Mouse (Mus musculus) intestine, embryonic 15.5 days (tissue): Measurements from ENCODE around the gene Gm20388. TPM values are rescaled to one million over a fixed set of nuclear protein-coding genes. Genes with fewer than 3 reads are reported as not detected.

Experiments used
- ATAC-seq: fragments of 200-750 bp; cut with Nextera tagmentation; 2 replicates; pipeline ENCODE4 v1.8.0; 2017; ENCODE audit warnings: moderate TSS enrichment, moderate library complexity
- H3K27ac ChIP-seq: fragments of 300-500 bp; sonication (generic); 2 replicates; pipeline ENCODE4 v1.5.1; 2015; ENCODE audit warnings: mild to moderate bottlenecking, inconsistent platforms
- H3K27me3 ChIP-seq: fragments of 300-500 bp; sonication (generic); replicated peaks from 2 replicates; pipeline ENCODE4 v1.6.1; 2015; ENCODE audit warnings: inconsistent platforms
- H3K36me3 ChIP-seq: fragments of 300-500 bp; sonication (generic); 2 replicates; pipeline ENCODE4 v1.6.1; 2015; ENCODE audit warnings: inconsistent platforms
- H3K4me1 ChIP-seq: fragments of 300-500 bp; sonication (generic); replicated peaks from 2 replicates; pipeline ENCODE4 v1.6.1; 2015; ENCODE audit warnings: inconsistent platforms
- H3K4me2 ChIP-seq: fragments of 300-500 bp; sonication (generic); replicated peaks from 2 replicates; pipeline ENCODE4 v1.6.1; 2015; ENCODE audit warnings: mild to moderate bottlenecking, inconsistent platforms
- H3K4me3 ChIP-seq: fragments of 300-500 bp; sonication (generic); replicated peaks from 2 replicates; pipeline ENCODE4 v1.5.1; 2015; ENCODE audit warnings: inconsistent platforms
- H3K9ac ChIP-seq: fragments of 300-500 bp; sonication (generic); 2 replicates; pipeline ENCODE4 v1.6.1; 2015; ENCODE audit warnings: inconsistent platforms
- H3K9me3 ChIP-seq: fragments of 300-500 bp; sonication (generic); 2 replicates; pipeline ENCODE4 v1.6.1; 2016; ENCODE audit warnings: inconsistent platforms
- WGBS: fragments of 180-500 bp; shearing (Covaris S2); methylation state at CpG from one replicate; pipeline ENCODE4 v1.1.7; 2015; 5-methylcytosine and 5-hydroxymethylcytosine counted together
- polyA plus RNA-seq: library from polyadenylated mRNA; unstranded; fragments of >200 nt; fragmentation: Nextera tagmentation; extraction: Ambion mirVana; gene quantifications from 2 replicates; pipeline ENCODE4 v1.2.1, GENCODE M21; 2015

The Gm20388 gene
- polyA plus RNA-seq, 1 experiment from 2014 or later, result not detected

DNA sequence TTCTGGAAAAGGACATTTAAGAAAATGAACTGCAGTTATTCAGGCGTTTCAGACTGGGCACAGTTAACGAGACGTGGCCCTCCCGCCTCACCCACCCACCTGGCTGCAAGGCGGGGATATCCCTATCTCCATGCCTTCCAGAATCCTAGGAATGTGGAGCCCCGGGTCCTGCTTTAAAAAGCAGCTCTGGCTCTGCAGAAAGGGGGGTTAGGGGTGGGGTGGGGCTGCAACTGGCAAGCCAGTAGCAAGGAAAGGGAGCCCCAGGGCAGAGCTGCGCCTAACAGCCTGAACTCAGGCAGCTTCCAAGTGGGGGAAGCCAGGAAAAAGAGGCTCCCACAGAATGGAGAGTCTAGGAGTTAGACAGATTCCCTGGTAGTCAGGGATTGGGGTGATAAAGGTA lies 2668.6 kb downstream of the Gm20388 start:
- no peaks in the 10 kb centered on the region for H3K36me3 ChIP-seq
- H3K9ac ChIP-seq, result no peak overlapping the region
- peaks cover 34% of the 10 kb centered on the region for H3K4me1 ChIP-seq
- no peaks in the 10 kb centered on the region for H3K9me3 ChIP-seq
- H3K4me2 ChIP-seq, result no peak overlapping the region
- H3K27ac ChIP-seq, result no peak overlapping the region
- 31% methylated on average over 7 of the region's 7 CpGs for WGBS
- H3K27me3 ChIP-seq, result no peaks in the 10 kb centered on the region
- H3K4me3 ChIP-seq, result no peak overlapping the region
- ATAC-seq, result no peak

DNA sequence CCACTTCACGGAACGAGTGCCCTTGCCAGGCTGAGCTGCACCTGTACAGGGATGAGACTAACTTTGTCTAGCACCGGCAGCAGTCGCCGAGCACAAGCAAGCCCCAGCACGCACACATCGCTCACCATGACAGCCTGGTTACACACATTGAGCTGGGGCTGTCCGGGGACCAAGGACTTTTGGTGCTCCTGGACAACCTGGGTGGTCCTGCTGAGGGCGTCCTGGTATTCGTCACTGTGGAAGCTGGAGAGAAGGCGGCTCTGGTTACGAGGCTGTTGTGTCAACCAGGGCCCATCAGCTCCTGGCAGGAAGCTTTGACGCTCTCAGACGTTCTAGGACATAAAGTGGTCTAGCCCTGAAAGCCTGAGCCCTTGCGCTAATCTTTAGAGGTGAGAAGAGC lies 2670.3 kb downstream of the Gm20388 start:
- no peaks in the 10 kb centered on the region for H3K9me3 ChIP-seq
- no peak overlapping the region for H3K9ac ChIP-seq
- no peak for ATAC-seq
- no peak overlapping the region for H3K4me3 ChIP-seq
- H3K4me1 ChIP-seq, result peaks cover 36% of the 10 kb centered on the region
- H3K27ac ChIP-seq, result no peak overlapping the region
- H3K4me2 ChIP-seq, result no peak overlapping the region
- no peaks in the 10 kb centered on the region for H3K27me3 ChIP-seq
- no peaks in the 10 kb centered on the region for H3K36me3 ChIP-seq
- WGBS, result 40% methylated on average over 15 of the region's 15 CpGs

DNA sequence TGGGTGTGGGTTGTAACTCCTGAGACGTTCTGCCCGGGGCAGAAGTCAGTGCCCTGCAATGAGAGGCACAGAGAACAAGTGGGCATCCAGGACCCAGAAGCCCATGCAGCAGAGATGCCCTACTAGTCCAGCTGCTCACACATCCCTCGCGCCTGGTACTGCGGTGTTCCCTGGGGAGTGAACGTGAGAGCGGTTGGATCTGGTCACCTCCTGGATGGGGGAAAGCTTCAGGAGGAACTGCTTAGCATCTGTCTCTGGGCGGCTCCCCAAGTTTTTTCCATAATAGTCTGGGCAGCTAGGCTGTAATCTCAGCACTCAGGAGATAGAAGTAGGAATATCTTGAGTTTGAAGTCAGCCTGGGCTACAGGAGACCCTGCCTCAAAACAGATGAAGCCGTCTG lies 2674.3 kb downstream of the Gm20388 start:
- 0 out of 2 replicates have a peak, but pooled peaks have one; percentile 2 for ATAC-seq
- no peaks in the 10 kb centered on the region for H3K27me3 ChIP-seq
- H3K9ac ChIP-seq, result no peak overlapping the region
- WGBS, result 80% methylated on average over 9 of the region's 9 CpGs
- no peaks in the 10 kb centered on the region for H3K9me3 ChIP-seq
- peak overlapping the region; percentile 91 for H3K27ac ChIP-seq
- peaks cover 34% of the 10 kb centered on the region for H3K4me1 ChIP-seq
- H3K36me3 ChIP-seq, result no peaks in the 10 kb centered on the region
- H3K4me2 ChIP-seq, result peak overlapping the region; percentile 41; the same call in 1 of the 2 replicates
- H3K4me3 ChIP-seq, result no peak overlapping the region

DNA sequence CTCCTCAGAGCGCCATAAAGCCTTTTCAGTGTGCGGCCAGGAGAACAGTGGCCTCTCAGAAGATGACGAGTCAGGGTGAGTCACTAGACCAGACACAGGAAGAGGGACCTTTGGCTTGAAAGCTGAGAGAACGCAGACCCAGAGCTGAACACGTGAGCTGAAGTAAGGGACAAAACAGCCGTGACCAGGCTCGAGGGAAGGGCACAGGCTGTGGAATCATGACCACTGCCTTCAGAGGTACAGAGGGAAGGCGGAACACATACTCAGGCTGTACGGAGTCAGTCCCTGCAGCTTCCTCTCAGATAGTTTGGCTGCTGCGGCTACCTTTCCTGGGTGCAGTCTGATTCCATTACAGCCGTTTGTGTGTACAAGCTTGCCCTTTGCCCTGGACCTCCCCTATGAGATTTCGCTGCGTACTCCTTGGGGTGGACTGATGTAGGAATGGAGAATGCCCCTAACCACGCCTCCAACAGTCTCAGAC lies 2674.8 kb downstream of the Gm20388 start:
- Histone ChIP-seq H3K27ac (peak overlapping the region; percentile 91), H3K4me1 (peaks cover 34% of the 10 kb centered on the region), H3K4me2 (peak overlapping the region; percentile 41; the same call in 1 of the 2 replicates), H3K9me3 (no peaks in the 10 kb centered on the region), H3K36me3 (no peaks in the 10 kb centered on the region), H3K27me3 (no peaks in the 10 kb centered on the region), H3K9ac (no peak overlapping the region), H3K4me3 (no peak overlapping the region)
- WGBS, result 27% methylated on average over 14 of the region's 14 CpGs
- peak; percentile 79 for ATAC-seq

DNA sequence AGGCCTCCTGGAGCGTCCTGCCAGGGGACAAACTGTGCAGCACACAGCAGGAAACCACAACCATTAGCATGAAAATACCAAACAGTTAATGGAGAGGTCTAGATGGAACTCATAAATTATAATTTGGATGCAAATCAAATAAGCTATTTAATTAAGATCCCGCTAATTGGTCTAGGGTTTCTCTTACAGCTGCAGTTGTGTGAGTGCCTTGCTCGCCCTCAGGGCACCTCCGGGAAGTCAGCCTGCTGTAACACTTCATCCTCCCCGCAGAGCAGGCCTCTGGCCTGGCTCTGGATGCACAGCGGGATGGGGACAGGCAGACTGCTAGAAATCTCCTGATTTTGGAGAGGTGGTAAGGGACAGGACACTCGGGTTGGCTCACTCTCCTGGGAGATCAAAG lies 2675.5 kb downstream of the Gm20388 start:
- 72% methylated on average over 7 of the region's 7 CpGs for WGBS
- ATAC-seq, result no peak
- H3K9me3 ChIP-seq, result no peaks in the 10 kb centered on the region
- peak overlapping the region; percentile 91 for H3K27ac ChIP-seq
- H3K4me1 ChIP-seq, result peaks cover 34% of the 10 kb centered on the region
- no peaks in the 10 kb centered on the region for H3K27me3 ChIP-seq
- no peak overlapping the region for H3K9ac ChIP-seq
- no peak overlapping the region for H3K4me3 ChIP-seq
- 0 out of 2 replicates have a peak overlapping the region, but pooled peaks have one; percentile 41 for H3K4me2 ChIP-seq
- H3K36me3 ChIP-seq, result no peaks in the 10 kb centered on the region

DNA sequence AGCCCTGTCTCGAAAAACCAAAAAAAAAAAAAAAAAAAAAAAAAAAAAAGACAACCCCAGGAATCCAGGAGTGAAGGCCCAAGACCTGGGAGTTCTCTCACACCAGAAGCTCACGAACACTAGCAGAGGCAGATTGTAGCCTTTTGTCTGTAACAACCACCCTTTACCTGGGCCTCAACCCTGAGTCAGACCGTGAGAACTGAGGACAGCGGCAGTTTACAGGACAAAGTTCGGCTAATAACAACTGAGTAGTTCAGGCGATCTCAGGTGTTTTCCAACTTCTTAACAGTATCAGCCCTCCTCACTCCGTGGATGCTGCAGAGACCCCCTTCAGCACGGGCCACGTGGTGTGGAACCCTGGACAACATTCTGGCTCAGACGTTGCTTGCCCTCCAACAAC lies 2676.1 kb downstream of the Gm20388 start:
- Histone ChIP-seq H3K4me3 (no peak overlapping the region), H3K4me1 (peaks cover 34% of the 10 kb centered on the region), H3K9me3 (no peaks in the 10 kb centered on the region), H3K36me3 (no peaks in the 10 kb centered on the region), H3K9ac (peak overlapping the region; percentile 13; the same call in 1 of the 2 replicates), H3K27me3 (no peaks in the 10 kb centered on the region), H3K27ac (peak overlapping the region; percentile 91), H3K4me2 (peak overlapping the region; percentile 41; the same call in 1 of the 2 replicates)
- peak; percentile 59 for ATAC-seq
- WGBS, result 59% methylated on average over 10 of the region's 10 CpGs

DNA sequence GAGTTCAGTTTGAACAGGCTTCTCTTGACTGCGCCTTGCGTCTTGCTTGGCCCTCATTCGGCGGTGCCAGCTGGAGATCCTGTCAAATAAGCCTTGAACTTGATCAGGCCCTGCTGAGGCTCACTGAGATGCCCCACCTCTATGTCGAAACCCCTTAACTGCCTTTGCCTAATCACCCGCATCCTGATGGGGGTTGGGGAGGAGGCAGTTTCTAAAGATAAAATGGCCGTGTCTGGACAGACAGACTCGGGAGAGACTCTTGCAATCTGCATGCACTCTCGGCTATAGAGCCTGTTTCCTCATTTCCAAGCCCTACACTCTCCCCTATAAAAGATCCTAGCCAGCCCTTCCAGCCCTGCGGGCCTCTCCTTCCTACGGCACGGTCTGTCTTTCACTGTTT lies 2682.6 kb downstream of the Gm20388 start:
- 61% methylated on average over 12 of the region's 12 CpGs for WGBS
- Histone ChIP-seq H3K4me3 (no peak overlapping the region), H3K4me1 (no peaks in the 10 kb centered on the region), H3K27ac (no peak overlapping the region), H3K9ac (no peak overlapping the region), H3K27me3 (no peaks in the 10 kb centered on the region), H3K9me3 (no peaks in the 10 kb centered on the region), H3K4me2 (no peak overlapping the region), H3K36me3 (no peaks in the 10 kb centered on the region)
- no peak for ATAC-seq

DNA sequence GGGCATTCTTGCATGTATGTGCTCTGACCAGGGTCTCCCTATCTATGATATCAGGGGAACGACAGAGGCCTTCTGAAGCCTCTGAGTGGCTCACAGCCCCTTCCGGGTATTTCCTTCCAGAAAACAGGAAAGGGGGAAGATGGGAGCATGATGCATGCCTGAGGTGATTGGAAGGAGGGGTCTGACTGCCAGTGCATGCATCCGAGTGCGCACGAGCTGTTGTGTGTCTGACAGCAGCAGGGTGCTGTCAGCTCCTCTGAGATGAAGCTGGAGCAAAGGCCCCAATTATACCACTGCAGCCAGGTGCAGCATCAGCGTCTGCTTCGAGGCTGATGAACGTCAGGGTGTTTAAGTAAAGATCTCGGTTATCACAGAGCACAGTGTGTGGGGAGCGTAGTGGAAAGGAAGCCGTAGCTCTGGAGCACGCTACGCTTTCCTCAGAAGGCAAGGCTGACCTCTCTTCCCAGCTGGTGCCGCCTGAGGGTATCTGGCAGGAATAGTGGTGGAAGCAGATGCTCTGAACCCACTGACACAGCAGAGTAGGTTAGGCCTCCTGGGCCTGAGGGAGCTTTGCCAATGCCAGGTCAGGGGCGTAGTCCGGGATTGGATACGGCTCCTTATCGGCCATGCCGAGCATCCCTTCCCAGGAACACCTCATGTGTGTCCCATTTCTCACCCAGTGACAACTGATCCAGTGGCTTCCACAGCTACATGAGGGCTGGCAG lies 2683.3 kb downstream of the Gm20388 start:
- H3K9ac ChIP-seq, result no peak overlapping the region
- WGBS, result 74% methylated on average over 19 of the region's 19 CpGs
- no peak overlapping the region for H3K4me3 ChIP-seq
- no peaks in the 10 kb centered on the region for H3K9me3 ChIP-seq
- H3K36me3 ChIP-seq, result no peaks in the 10 kb centered on the region; the same call in 1 of the 2 replicates
- H3K4me2 ChIP-seq, result no peak overlapping the region
- no peaks in the 10 kb centered on the region for H3K27me3 ChIP-seq
- no peak overlapping the region for H3K27ac ChIP-seq
- ATAC-seq, result no peak
- no peaks in the 10 kb centered on the region for H3K4me1 ChIP-seq

DNA sequence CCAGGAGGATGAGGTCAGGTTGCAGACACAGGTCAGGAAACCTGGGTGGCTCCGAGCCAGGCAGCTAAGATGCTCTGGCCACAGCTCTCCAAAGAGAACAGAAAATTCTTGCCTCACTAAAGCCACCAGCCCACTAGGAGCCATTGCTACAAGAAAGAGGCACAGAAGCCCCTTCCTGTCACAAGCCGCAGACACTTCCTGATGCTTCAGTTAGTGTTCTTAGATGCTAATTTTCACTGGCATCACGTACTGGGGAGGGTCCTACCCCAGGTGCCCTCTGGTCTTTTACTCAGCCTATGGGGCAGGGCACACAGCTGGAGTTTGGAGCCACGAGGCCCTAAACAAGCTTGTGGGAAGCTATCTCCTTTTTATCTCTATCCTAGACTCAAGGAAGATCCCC lies 2685.4 kb downstream of the Gm20388 start:
- ATAC-seq, result no peak
- no peaks in the 10 kb centered on the region for H3K9me3 ChIP-seq
- no peak overlapping the region for H3K4me3 ChIP-seq
- no peak overlapping the region for H3K4me2 ChIP-seq
- 64% methylated on average over 4 of the region's 4 CpGs for WGBS
- H3K36me3 ChIP-seq, result no peaks in the 10 kb centered on the region; the same call in none of the 2 replicates
- H3K4me1 ChIP-seq, result no peaks in the 10 kb centered on the region
- no peaks in the 10 kb centered on the region for H3K27me3 ChIP-seq
- no peak overlapping the region for H3K27ac ChIP-seq
- no peak overlapping the region for H3K9ac ChIP-seq

DNA sequence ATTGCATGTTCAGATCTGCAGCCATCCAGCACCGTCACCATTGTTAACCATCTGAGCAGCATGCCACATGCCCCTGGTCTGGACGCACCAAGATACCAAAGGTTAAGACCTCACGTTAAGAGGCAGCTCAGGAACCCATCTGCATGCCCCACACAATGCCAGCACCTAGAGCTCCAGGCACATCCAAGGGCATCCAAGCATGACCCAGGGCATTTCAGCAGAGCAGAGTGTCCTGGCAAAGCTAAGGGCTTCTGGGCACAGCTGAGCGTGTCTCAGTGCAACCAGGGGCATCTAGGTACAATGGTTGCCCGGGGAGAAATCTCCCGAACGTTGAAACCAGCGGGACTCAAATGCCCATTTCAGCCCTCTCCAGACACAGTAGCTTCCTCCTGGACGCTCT lies 2690.0 kb downstream of the Gm20388 start:
- Histone ChIP-seq H3K4me3 (no peak overlapping the region), H3K27ac (no peak overlapping the region), H3K9me3 (no peaks in the 10 kb centered on the region), H3K4me2 (no peak overlapping the region), H3K36me3 (no peaks in the 10 kb centered on the region; the same call in none of the 2 replicates), H3K27me3 (no peaks in the 10 kb centered on the region), H3K4me1 (no peaks in the 10 kb centered on the region), H3K9ac (no peak overlapping the region)
- no peak for ATAC-seq
- 95% methylated on average over 9 of the region's 9 CpGs for WGBS

DNA sequence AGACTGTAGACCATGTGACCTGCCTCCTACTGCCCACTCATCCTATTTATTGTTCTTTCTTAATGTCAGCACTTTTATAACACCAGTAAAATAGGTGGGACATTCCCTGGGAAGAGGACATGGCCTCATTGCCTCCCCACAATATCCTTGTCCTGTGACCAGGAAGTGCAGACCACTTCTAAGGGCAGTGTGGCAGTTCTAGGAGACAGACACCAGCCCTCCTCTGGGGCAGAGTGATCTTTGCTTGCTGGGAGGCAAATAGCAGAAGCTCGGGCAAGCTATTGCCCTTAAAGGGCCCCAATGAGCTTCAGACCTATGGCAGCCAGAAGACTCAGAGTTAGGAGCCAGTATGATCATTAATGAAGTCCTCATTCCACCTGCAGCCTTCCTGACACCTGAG lies 2694.0 kb downstream of the Gm20388 start:
- no peaks in the 10 kb centered on the region for H3K9me3 ChIP-seq
- WGBS, result 37% methylated on average over 1 of the region's 1 CpGs
- peak; percentile 48; the same call in 1 of the 2 replicates for ATAC-seq
- no peak overlapping the region for H3K27ac ChIP-seq
- H3K4me2 ChIP-seq, result no peak overlapping the region
- H3K36me3 ChIP-seq, result no peaks in the 10 kb centered on the region; the same call in 1 of the 2 replicates
- no peak overlapping the region for H3K4me3 ChIP-seq
- no peaks in the 10 kb centered on the region for H3K27me3 ChIP-seq
- H3K4me1 ChIP-seq, result 0 out of 2 replicates have a peak, but pooled peaks cover 4% of the 10 kb centered on the region
- no peak overlapping the region for H3K9ac ChIP-seq

DNA sequence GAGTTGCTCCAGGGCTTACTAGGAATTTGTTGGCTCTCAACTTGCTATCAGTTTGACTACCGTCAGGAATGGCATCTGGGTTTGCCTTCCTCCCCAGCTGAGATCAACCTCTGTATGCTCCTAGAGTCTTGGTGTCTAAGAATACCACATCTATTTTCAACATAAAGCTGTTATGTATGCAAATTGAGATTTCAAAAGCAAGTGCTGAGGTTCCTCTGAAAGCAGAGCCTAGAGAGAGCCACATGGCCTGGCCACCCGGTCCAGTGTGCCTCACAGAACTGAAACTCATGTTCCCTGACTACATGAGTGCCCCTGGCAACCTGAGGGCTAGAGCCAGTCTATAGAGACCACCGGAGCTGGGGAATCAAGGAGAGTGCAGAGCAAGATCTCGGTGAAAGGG lies 2694.7 kb downstream of the Gm20388 start:
- no peak overlapping the region for H3K27ac ChIP-seq
- H3K4me1 ChIP-seq, result 0 out of 2 replicates have a peak, but pooled peaks cover 4% of the 10 kb centered on the region
- H3K9me3 ChIP-seq, result no peaks in the 10 kb centered on the region
- no peak for ATAC-seq
- no peak overlapping the region for H3K4me2 ChIP-seq
- H3K36me3 ChIP-seq, result no peaks in the 10 kb centered on the region; the same call in 1 of the 2 replicates
- no peak overlapping the region for H3K4me3 ChIP-seq
- H3K9ac ChIP-seq, result no peak overlapping the region
- 77% methylated on average over 4 of the region's 4 CpGs for WGBS
- no peaks in the 10 kb centered on the region for H3K27me3 ChIP-seq

DNA sequence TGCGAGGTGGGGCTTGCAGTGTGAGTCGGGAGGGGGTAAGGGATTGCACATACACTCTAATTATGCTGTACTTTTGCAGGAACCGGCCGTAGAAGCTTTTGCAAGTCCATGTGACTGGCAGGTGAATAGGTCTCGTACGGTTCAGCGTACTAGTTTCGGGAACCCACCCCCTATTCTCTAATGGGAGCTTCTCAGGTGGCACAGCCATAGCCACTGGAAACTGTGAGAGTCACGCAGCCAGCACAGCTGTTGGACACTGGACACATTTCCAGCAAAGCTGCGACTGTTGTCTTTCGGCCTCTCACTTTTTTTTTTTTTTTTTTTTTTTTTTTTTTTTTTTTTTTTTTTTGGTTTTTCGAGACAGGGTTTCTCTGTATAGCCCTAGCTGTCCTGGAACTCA lies 2696.2 kb downstream of the Gm20388 start:
- H3K4me2 ChIP-seq, result no peak overlapping the region
- no peak for ATAC-seq
- no peaks in the 10 kb centered on the region for H3K9me3 ChIP-seq
- H3K4me3 ChIP-seq, result no peak overlapping the region
- 0 out of 2 replicates have a peak, but pooled peaks cover 7% of the 10 kb centered on the region for H3K4me1 ChIP-seq
- 83% methylated on average over 11 of the region's 12 CpGs for WGBS
- H3K9ac ChIP-seq, result no peak overlapping the region
- no peaks in the 10 kb centered on the region for H3K27me3 ChIP-seq
- H3K27ac ChIP-seq, result no peak overlapping the region
- H3K36me3 ChIP-seq, result no peaks in the 10 kb centered on the region
